Mouse (Mus musculus) embryonic facial prominence, embryonic 13.5 days (tissue): ENCODE measurements around the gene Lmbrd1. TPM values are rescaled to one million over a fixed set of nuclear protein-coding genes. Genes with fewer than 3 reads are reported as not detected.
"Not testable (repeated sequence)": the region's sequence is repeated elsewhere in the genome, so short reads cannot be mapped to it uniquely, and the experiment has no call there.

Source experiments
- ATAC-seq: fragments of 200-750 bp; cut with Nextera tagmentation; 2 replicates; pipeline ENCODE4 v1.8.0; 2017; ENCODE audit warnings: low read depth; ENCODE audit not compliant: insufficient number of reproducible peaks, insufficient read depth, low FRiP score, low TSS enrichment
- H3K27ac ChIP-seq: fragments of 300-500 bp; sonication (generic); 2 replicates; pipeline ENCODE4 v1.5.1; 2015; ENCODE audit warnings: moderate library complexity, mild to moderate bottlenecking, inconsistent platforms
- H3K27me3 ChIP-seq: fragments of 300-500 bp; sonication (generic); 2 replicates; pipeline ENCODE4 v1.6.1; 2015; ENCODE audit warnings: mild to moderate bottlenecking, inconsistent platforms
- H3K36me3 ChIP-seq: fragments of 300-500 bp; sonication (generic); 2 replicates; pipeline ENCODE4 v1.6.1; 2015; ENCODE audit warnings: mild to moderate bottlenecking, inconsistent platforms
- H3K4me1 ChIP-seq: fragments of 300-500 bp; sonication (generic); 2 replicates; pipeline ENCODE4 v1.6.1; 2015; ENCODE audit warnings: inconsistent platforms
- H3K4me2 ChIP-seq: fragments of 300-500 bp; sonication (generic); 2 replicates; pipeline ENCODE4 v1.6.1; 2015; ENCODE audit warnings: moderate library complexity, mild to moderate bottlenecking, inconsistent platforms
- H3K4me3 ChIP-seq: fragments of 300-500 bp; sonication (generic); 2 replicates; pipeline ENCODE4 v1.5.1; 2015; ENCODE audit warnings: mild to moderate bottlenecking, inconsistent platforms
- H3K9ac ChIP-seq: fragments of 300-500 bp; sonication (generic); 2 replicates; pipeline ENCODE4 v1.6.1; 2015; ENCODE audit warnings: mild to moderate bottlenecking, inconsistent platforms
- H3K9me3 ChIP-seq: fragments of 300-500 bp; sonication (generic); 2 replicates; pipeline ENCODE4 v1.6.1; 2016; ENCODE audit warnings: inconsistent platforms
- WGBS: fragments of 180-500 bp; shearing (Covaris S2); methylation state at CpG from one replicate; pipeline ENCODE4 v1.1.7; 2015; ENCODE audit warnings: mixed read lengths; 5-methylcytosine and 5-hydroxymethylcytosine counted together
- polyA plus RNA-seq: library from polyadenylated mRNA; unstranded; fragments of >200 nt; fragmentation: Nextera tagmentation; extraction: Ambion mirVana; gene quantifications from 2 replicates; pipeline ENCODE4 v1.2.1, GENCODE M21; 2015

The Lmbrd1 gene
- 32.6 and 39.7 TPM in 2 replicates for polyA plus RNA-seq

DNA sequence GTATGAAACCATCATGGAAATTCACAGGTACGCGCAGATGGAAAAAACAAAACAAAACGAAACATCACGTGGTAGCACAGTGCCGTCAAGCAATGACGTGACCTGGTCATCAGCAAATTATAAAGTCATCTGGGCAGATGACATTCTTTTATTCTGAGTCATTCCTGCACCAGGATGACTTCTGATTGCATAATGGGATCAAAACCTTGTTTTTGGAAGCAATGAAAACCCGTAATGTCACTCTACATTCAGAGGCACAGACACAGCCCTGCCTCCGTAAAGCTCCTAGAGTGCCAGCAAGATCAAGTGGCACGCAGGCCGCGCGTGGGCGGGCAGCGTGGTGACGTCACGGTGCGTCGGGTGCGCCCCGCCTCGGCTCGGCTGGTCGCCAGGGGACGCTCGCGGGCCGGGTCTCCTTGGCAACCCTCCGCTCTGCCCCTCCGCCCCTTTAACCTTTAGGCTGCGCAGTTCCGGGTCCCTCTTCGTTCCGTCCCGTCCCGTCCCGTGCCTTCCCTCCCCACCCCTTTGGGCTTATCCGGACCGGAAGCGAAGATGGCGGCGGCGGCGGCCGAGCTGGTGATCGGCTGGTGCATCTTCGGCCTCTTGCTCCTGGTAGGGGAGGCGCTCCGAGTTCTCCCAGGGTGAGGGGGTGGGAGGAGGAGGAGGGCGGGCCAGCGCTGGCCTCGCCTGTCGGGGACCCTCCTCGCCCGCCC is at the start of gene Lmbrd1:
Gene Lmbrd1, plus strand, starts transcription at position 426 of the 713 bp plus-strand sequence.
- WGBS, result 1% methylated on average over 47 of the region's 54 CpGs
- H3K4me2 ChIP-seq, result peak within 1 kb of the TSS; percentile 64
- no peaks in the 10 kb centered on the region for H3K36me3 ChIP-seq
- no peaks in the 10 kb centered on the region for H3K9me3 ChIP-seq
- peak within 1 kb of the TSS; percentile 86 for H3K9ac ChIP-seq
- peak; percentile 90 for ATAC-seq
- peaks cover 8% of the 10 kb centered on the region for H3K4me1 ChIP-seq
- no peaks in the 10 kb centered on the region for H3K27me3 ChIP-seq
- peak within 1 kb of the TSS; percentile 73 for H3K27ac ChIP-seq
- peak within 1 kb of the TSS; percentile 76 for H3K4me3 ChIP-seq

DNA sequence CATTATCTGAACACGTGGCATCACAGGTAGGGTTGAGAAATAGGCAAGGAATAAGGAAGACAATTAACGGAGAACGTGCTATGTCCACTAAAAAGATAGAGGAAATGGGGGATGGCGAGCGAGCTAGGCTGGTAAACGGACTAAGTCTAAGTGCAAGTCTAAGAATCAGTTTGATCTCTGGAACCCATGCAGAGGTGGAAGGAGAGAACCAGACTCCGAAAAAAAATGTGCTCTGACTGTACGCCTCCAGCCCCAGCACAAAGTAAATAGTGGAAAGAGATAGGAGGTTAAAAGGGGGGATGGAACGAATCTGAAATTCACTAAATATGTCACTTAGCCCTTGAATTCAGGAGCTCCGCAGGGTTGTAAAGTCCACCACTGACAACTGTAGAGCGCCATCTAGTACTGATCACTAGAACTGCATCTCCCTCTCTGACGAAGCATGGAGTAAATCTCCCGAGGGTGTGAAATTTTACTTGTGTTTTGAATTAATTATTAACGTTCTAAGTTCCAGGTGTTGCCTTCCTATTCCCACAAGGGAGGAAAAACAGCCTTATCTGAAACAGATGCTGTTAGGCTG is 44.8 kb upstream of the Lmbrd1 start:
- WGBS, result 35% methylated on average over 14 of the region's 14 CpGs
- Histone ChIP-seq H3K27me3 (no peaks in the 10 kb centered on the region), H3K4me1 (no peaks in the 10 kb centered on the region), H3K4me2 (peak overlapping the region; percentile 24), H3K9ac (no peak overlapping the region), H3K9me3 (no peaks in the 10 kb centered on the region), H3K36me3 (no peaks in the 10 kb centered on the region), H3K27ac (no peak overlapping the region), H3K4me3 (no peak overlapping the region)
- ATAC-seq, result no peak

DNA sequence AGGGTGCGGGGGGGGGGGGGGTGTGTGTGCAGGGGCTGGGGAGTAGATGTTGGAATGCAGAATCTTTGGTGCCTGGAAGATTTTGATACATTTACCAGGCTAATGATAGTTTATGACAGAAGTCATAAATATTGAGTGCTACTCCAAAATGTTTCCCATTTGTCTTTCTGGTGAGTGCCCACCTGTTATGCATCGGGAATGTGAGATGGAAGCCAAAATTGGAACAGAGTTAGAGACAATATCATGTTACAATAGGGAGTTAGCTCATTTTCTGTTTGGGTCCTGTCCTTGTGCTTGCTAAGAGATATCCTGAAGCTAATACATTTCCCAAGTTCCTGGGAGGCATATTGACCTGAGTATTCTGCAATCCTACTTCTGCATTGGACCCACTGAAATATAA is 28.3 kb upstream of the Lmbrd1 start:
- Histone ChIP-seq H3K4me1 (no peaks in the 10 kb centered on the region), H3K9ac (no peak overlapping the region), H3K4me2 (no peak overlapping the region), H3K36me3 (no peaks in the 10 kb centered on the region), H3K27ac (no peak overlapping the region), H3K9me3 (no peaks in the 10 kb centered on the region), H3K4me3 (no peak overlapping the region), H3K27me3 (no peaks in the 10 kb centered on the region)
- ATAC-seq, result no peak
- WGBS, result 35% methylated on average over 2 of the region's 2 CpGs

DNA sequence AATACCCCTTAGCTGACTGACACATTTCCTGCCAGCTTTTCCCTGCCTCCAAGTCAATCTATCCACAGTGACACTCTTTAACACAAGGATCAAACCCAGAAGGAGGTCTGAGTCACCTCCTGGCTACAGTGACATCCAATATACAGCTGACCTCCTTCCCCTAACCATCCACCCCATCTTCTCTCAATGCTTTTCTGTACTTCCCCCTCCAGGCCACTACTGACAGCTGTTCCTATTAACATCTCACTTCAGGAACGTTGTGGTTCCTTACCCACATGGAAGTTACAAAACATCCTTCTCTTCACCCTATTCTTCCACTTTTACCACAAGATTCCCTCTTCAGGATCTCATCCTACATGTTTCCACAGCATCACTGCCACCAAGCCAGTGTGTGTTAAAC is 18.5 kb upstream of the Lmbrd1 start:
- Histone ChIP-seq H3K9me3 (peaks cover 2% of the 10 kb centered on the region; the same call in 1 of the 2 replicates), H3K36me3 (no peaks in the 10 kb centered on the region), H3K27ac (no peak overlapping the region), H3K4me2 (no peak overlapping the region), H3K4me3 (no peak overlapping the region), H3K9ac (no peak overlapping the region), H3K27me3 (no peaks in the 10 kb centered on the region), H3K4me1 (no peaks in the 10 kb centered on the region)
- 47% methylated on average over 1 of the region's 1 CpGs for WGBS
- ATAC-seq, result no peak

DNA sequence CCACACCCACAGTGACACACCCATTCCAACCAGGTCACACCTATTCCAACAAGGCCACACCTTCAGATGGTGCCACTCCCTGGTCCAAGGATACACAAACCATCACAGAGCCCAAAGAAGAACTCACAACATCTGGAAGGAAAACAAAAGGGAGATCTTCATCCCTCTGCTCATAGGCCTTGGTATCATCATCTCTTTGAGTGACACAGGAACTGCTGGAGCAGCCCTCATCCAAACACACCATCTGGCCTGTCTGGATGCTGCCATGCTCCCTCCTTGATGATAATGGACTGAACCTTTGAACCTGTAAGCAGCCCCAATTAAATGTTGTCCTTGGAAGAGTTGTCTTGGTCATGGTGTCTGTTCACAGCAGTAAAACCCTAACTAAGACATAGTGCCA is 17.8 kb upstream of the Lmbrd1 start:
- not testable (repeated sequence) for H3K4me2 ChIP-seq, H3K27me3 ChIP-seq, H3K9ac ChIP-seq, H3K4me1 ChIP-seq, H3K27ac ChIP-seq, ATAC-seq, H3K9me3 ChIP-seq, H3K4me3 ChIP-seq, H3K36me3 ChIP-seq

GRCm38 (mm10) chr1:24661551-24661950 is 16.9 kb upstream of the Lmbrd1 start:
- H3K36me3 ChIP-seq, result no peaks in the 10 kb centered on the region
- no peak for ATAC-seq
- H3K4me1 ChIP-seq, result no peaks in the 10 kb centered on the region
- H3K9me3 ChIP-seq, result peaks cover 2% of the 10 kb centered on the region; the same call in 1 of the 2 replicates
- H3K9ac ChIP-seq, result no peak overlapping the region
- H3K27ac ChIP-seq, result no peak overlapping the region
- no peaks in the 10 kb centered on the region for H3K27me3 ChIP-seq
- no peak overlapping the region for H3K4me3 ChIP-seq
- 89% methylated on average over 3 of the region's 3 CpGs for WGBS
- no peak overlapping the region for H3K4me2 ChIP-seq

- no peaks in the 10 kb centered on the region for H3K4me1 ChIP-seq
- no peak overlapping the region for H3K27ac ChIP-seq
- peaks cover 2% of the 10 kb centered on the region; the same call in 1 of the 2 replicates for H3K9me3 ChIP-seq
- ATAC-seq, result no peak
- H3K27me3 ChIP-seq, result no peaks in the 10 kb centered on the region
- H3K36me3 ChIP-seq, result no peaks in the 10 kb centered on the region
- H3K4me3 ChIP-seq, result no peak overlapping the region
- no peak overlapping the region for H3K4me2 ChIP-seq
- H3K9ac ChIP-seq, result no peak overlapping the region
These were observed 14.3 kb upstream of the Lmbrd1 start for GRCm38 (mm10) chr1:24664158-24664557.

DNA sequence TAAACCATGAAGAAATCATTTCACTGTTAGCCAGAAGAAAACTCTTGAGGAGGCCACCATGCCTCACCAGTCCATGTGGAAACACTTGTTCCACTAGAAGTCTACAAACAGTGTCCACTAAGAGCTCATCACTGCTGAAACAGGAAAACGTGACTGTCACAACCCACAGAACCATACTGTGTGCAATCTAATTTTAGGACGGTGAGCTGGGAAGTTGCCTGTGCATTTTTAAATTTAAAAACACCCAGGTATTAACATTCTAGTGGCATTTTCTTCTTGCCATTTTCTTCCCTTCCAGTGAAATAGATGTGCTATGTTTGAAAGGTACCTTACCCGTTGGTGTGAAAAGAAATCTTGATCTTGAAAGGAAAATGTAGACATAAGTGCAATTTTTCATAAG is 5.2 kb upstream of the Lmbrd1 start:
- no peaks in the 10 kb centered on the region for H3K4me1 ChIP-seq
- H3K36me3 ChIP-seq, result no peaks in the 10 kb centered on the region
- no peak overlapping the region for H3K4me2 ChIP-seq
- no peaks in the 10 kb centered on the region for H3K27me3 ChIP-seq
- no peak overlapping the region for H3K9ac ChIP-seq
- no peak overlapping the region for H3K4me3 ChIP-seq
- no peak overlapping the region for H3K27ac ChIP-seq
- H3K9me3 ChIP-seq, result no peaks in the 10 kb centered on the region
- 68% methylated on average over 3 of the region's 3 CpGs for WGBS
- no peak for ATAC-seq

DNA sequence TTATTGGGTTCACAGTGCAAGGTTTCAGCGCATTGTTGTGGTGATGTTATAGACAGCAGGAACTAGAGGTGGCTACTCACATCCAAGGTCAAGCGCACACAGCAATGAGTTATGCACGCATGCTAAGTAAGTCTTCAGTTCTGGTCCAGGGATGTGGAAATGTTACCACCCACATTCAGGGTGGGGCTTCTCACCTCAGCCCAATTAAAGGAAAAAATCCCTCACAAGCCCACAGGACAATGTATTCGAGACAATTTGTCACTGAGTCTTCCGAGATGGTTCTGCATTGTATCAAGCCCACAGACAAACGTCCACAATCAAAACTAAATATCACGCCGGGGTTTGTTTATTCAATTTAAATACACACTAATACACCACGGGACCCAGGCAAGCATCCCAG is 724 bp upstream of the Lmbrd1 start:
- Histone ChIP-seq H3K27ac (no peak overlapping the region), H3K4me2 (peak overlapping the region; percentile 64), H3K27me3 (no peaks in the 10 kb centered on the region), H3K4me1 (peaks cover 8% of the 10 kb centered on the region), H3K9me3 (no peaks in the 10 kb centered on the region), H3K4me3 (peak overlapping the region; percentile 76), H3K9ac (peak overlapping the region; percentile 86; the same call in 1 of the 2 replicates), H3K36me3 (no peaks in the 10 kb centered on the region)
- 0 out of 2 replicates have a peak, but pooled peaks have one; percentile 0 for ATAC-seq
- 80% methylated on average over 9 of the region's 9 CpGs for WGBS

DNA sequence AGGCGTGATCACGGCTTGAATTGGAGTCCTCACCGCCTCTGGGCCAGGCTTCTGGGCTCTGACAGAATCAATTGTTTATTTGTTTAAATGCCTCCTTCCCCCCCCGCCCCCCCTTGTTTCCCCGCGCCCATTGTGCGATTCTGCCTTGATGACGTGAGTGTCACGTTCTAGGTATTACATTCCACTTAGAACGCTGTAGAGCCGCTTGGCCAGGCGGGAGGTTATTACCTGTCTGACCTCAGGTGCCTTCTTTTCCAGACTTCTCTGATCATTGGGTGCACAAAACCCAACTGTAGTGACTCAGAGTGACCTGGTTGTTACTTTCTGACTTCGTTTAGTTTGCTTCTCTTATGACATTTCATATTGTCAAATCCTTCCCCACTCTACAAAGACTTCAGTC is 641 bp downstream of the Lmbrd1 start:
- peak overlapping the region; percentile 64 for H3K4me2 ChIP-seq
- peak overlapping the region; percentile 73 for H3K27ac ChIP-seq
- H3K4me3 ChIP-seq, result peak overlapping the region; percentile 76
- H3K9ac ChIP-seq, result peak overlapping the region; percentile 86
- H3K27me3 ChIP-seq, result no peaks in the 10 kb centered on the region
- peak; percentile 5; the same call in 1 of the 2 replicates for ATAC-seq
- no peaks in the 10 kb centered on the region for H3K36me3 ChIP-seq
- H3K9me3 ChIP-seq, result no peaks in the 10 kb centered on the region
- H3K4me1 ChIP-seq, result peaks cover 8% of the 10 kb centered on the region
- 3% methylated on average over 13 of the region's 13 CpGs for WGBS

- Histone ChIP-seq H3K27ac (no peak overlapping the region), H3K27me3 (no peaks in the 10 kb centered on the region), H3K36me3 (peaks cover 6% of the 10 kb centered on the region), H3K9me3 (no peaks in the 10 kb centered on the region), H3K4me1 (peaks cover 8% of the 10 kb centered on the region), H3K4me2 (no peak overlapping the region), H3K4me3 (no peak overlapping the region), H3K9ac (no peak overlapping the region)
- ATAC-seq, result no peak
- WGBS, result 97% methylated on average over 3 of the region's 3 CpGs
These were observed 2.6 kb downstream of the Lmbrd1 start for GRCm38 (mm10) chr1:24680991-24681390.

DNA sequence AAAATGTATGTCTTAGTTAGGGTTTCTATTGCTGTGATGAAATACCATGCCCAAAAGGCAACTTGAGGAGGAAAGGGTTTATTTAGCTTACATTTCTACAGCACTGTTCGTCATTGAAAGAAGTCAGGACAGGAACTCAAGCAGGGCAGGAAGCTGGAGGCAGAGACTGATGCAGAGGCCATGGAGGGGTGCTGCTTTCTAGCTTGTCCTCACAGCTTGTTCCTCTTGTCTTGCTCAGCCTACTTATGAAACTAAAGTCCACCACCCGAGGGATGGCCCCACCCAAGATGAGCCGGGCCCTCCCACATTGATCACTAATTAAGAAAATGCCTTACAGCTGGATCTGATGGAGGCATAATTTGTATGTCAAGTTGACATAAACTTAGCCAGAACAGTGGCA is 3.5 kb downstream of the Lmbrd1 start:
- peaks cover 10% of the 10 kb centered on the region for H3K36me3 ChIP-seq
- H3K4me2 ChIP-seq, result no peak overlapping the region
- H3K4me1 ChIP-seq, result peaks cover 8% of the 10 kb centered on the region
- no peak overlapping the region for H3K4me3 ChIP-seq
- H3K27ac ChIP-seq, result no peak overlapping the region
- H3K9ac ChIP-seq, result no peak overlapping the region
- WGBS, result 54% methylated on average over 3 of the region's 3 CpGs
- ATAC-seq, result no peak
- H3K9me3 ChIP-seq, result no peaks in the 10 kb centered on the region
- H3K27me3 ChIP-seq, result no peaks in the 10 kb centered on the region
